Mouse (Mus musculus) neural tube, embryonic 11.5 days (tissue): ENCODE data around the gene Krt15. TPM values are rescaled to one million over a fixed set of nuclear protein-coding genes. Genes with fewer than 3 reads are reported as not detected.

Experiments
- ATAC-seq: fragments of 200-750 bp; cut with Nextera tagmentation; 2 replicates; pipeline ENCODE4 v1.8.0; 2017; ENCODE audit warnings: moderate number of reproducible peaks, mild to moderate bottlenecking, moderate TSS enrichment, moderate library complexity; ENCODE audit not compliant: insufficient read depth, low FRiP score, low TSS enrichment
- DNase-seq: peaks from one replicate; pipeline ENCODE4 v3.0.0-alpha.2; 2015; ENCODE audit warnings: low spot score
- H3K27ac ChIP-seq: fragments of 300-500 bp; sonication (generic); 2 replicates; pipeline ENCODE4 v1.5.1; 2014; ENCODE audit warnings: low read depth, mild to moderate bottlenecking, low read length
- H3K27me3 ChIP-seq: fragments of 300-500 bp; sonication (generic); 2 replicates; pipeline ENCODE4 v1.6.1; 2014; ENCODE audit warnings: mild to moderate bottlenecking, low read length, mixed read lengths; ENCODE audit not compliant: control insufficient read depth, insufficient read depth
- H3K36me3 ChIP-seq: fragments of 300-500 bp; sonication (generic); 2 replicates; pipeline ENCODE4 v1.6.1; 2014; ENCODE audit warnings: mild to moderate bottlenecking, low read length, moderate library complexity, mixed read lengths; ENCODE audit not compliant: control insufficient read depth, insufficient read depth
- H3K4me1 ChIP-seq: fragments of 300-500 bp; sonication (generic); 2 replicates; pipeline ENCODE4 v1.6.1; 2014; ENCODE audit warnings: low read length, mixed read lengths; ENCODE audit not compliant: control insufficient read depth, insufficient read depth
- H3K4me2 ChIP-seq: fragments of 300-500 bp; sonication (generic); 2 replicates; pipeline ENCODE4 v1.6.1; 2014; ENCODE audit warnings: low read depth, mild to moderate bottlenecking, moderate library complexity
- H3K4me3 ChIP-seq: fragments of 300-500 bp; sonication (generic); 2 replicates; pipeline ENCODE4 v1.5.1; 2014; ENCODE audit warnings: low read depth, low read length
- H3K9ac ChIP-seq: fragments of 300-500 bp; sonication (generic); 2 replicates; pipeline ENCODE4 v1.6.1; 2014; ENCODE audit warnings: mild to moderate bottlenecking, low read length
- H3K9me3 ChIP-seq: fragments of 300-500 bp; sonication (generic); 2 replicates; pipeline ENCODE4 v1.6.1; 2016; ENCODE audit warnings: low read length; ENCODE audit not compliant: control insufficient read depth
- WGBS: fragments of 180-500 bp; shearing (Covaris S2); extraction: QIAGEN DNeasy Blood & Tissue Kit; methylation state at CpG from one replicate; pipeline ENCODE4 v1.1.7; 2014; 5-methylcytosine and 5-hydroxymethylcytosine counted together
- polyA plus RNA-seq: library from polyadenylated mRNA; unstranded; fragments of >200 nt; fragmentation: Nextera tagmentation; extraction: Ambion mirVana; gene quantifications from 2 replicates; pipeline ENCODE4 v1.2.1, GENCODE M21; 2014

Krt15 gene
- polyA plus RNA-seq: 2.7 and 3.3 TPM in 2 replicates

- WGBS: 75% methylated on average over 7 of the region's 7 CpGs
- Histone ChIP-seq H3K36me3 (no peaks in the 10 kb centered on the region), H3K4me2 (no peak within 1 kb of the TSS), H3K4me1 (peaks cover 2% of the 10 kb centered on the region; the same call in 1 of the 2 replicates), H3K4me3 (no peak within 1 kb of the TSS), H3K9ac (no peak within 1 kb of the TSS), H3K9me3 (no peaks in the 10 kb centered on the region), H3K27ac (no peak within 1 kb of the TSS), H3K27me3 (no peaks in the 10 kb centered on the region)
- ATAC-seq (no peak), DNase-seq (no peak)
Observed at GRCm38 (mm10) chr11:100135731-100136130, at the start of gene Krt15. Gene Krt15 (minus strand): TSS chr11:100135928.

GRCm38 (mm10) chr11:100181725-100182124, 46.0 kb upstream of the Krt15 start:
- Histone ChIP-seq H3K4me3 (no peak overlapping the region), H3K27ac (no peak overlapping the region), H3K4me2 (no peak overlapping the region), H3K27me3 (no peaks in the 10 kb centered on the region), H3K9ac (no peak overlapping the region), H3K36me3 (no peaks in the 10 kb centered on the region), H3K4me1 (no peaks in the 10 kb centered on the region), H3K9me3 (no peaks in the 10 kb centered on the region)
- WGBS: 86% methylated on average over 7 of the region's 7 CpGs
- ATAC-seq: no peak
- DNase-seq: no peak

- no peak overlapping the region for H3K4me3 ChIP-seq
- DNase-seq: no peak
- no peak overlapping the region for H3K4me2 ChIP-seq
- H3K27me3 ChIP-seq: no peaks in the 10 kb centered on the region
- ATAC-seq: no peak
- H3K9me3 ChIP-seq: no peaks in the 10 kb centered on the region
- no peaks in the 10 kb centered on the region for H3K36me3 ChIP-seq
- H3K9ac ChIP-seq: no peak overlapping the region
- WGBS: 85% methylated on average over 3 of the region's 3 CpGs
- H3K27ac ChIP-seq: no peak overlapping the region
- H3K4me1 ChIP-seq: no peaks in the 10 kb centered on the region
Observed at GRCm38 (mm10) chr11:100179260-100179659, 43.5 kb upstream of the Krt15 start.

- Histone ChIP-seq H3K4me3 (no peak overlapping the region), H3K4me2 (no peak overlapping the region), H3K9me3 (no peaks in the 10 kb centered on the region), H3K27me3 (no peaks in the 10 kb centered on the region), H3K36me3 (no peaks in the 10 kb centered on the region), H3K9ac (no peak overlapping the region), H3K4me1 (no peaks in the 10 kb centered on the region), H3K27ac (no peak overlapping the region)
- ATAC-seq: no peak
- WGBS: 85% methylated on average over 5 of the region's 5 CpGs
- DNase-seq: no peak
Observed at GRCm38 (mm10) chr11:100178307-100178706, 42.6 kb upstream of the Krt15 start.

- H3K36me3 ChIP-seq: no peaks in the 10 kb centered on the region
- 59% methylated on average over 9 of the region's 9 CpGs for WGBS
- ATAC-seq: no peak
- no peaks in the 10 kb centered on the region for H3K27me3 ChIP-seq
- no peak overlapping the region for H3K4me2 ChIP-seq
- no peak for DNase-seq
- no peaks in the 10 kb centered on the region for H3K4me1 ChIP-seq
- H3K9me3 ChIP-seq: no peaks in the 10 kb centered on the region
- H3K27ac ChIP-seq: no peak overlapping the region
- H3K4me3 ChIP-seq: no peak overlapping the region
- H3K9ac ChIP-seq: no peak overlapping the region
Observed at GRCm38 (mm10) chr11:100176791-100177190, 41.1 kb upstream of the Krt15 start.

GRCm38 (mm10) chr11:100168765-100169762, 33.3 kb upstream of the Krt15 start:
- no peak overlapping the region for H3K4me2 ChIP-seq
- H3K27ac ChIP-seq: no peak overlapping the region
- 0 out of 2 replicates have a peak overlapping the region, but pooled peaks have one; percentile 47 for H3K9ac ChIP-seq
- WGBS: 34% methylated on average over 14 of the region's 14 CpGs
- ATAC-seq (no peak; the same call in 1 of the 2 replicates), DNase-seq (peak; percentile 84)
- H3K4me3 ChIP-seq: no peak overlapping the region
- H3K27me3 ChIP-seq: no peaks in the 10 kb centered on the region
- H3K4me1 ChIP-seq: no peaks in the 10 kb centered on the region
- H3K36me3 ChIP-seq: no peaks in the 10 kb centered on the region
- no peaks in the 10 kb centered on the region for H3K9me3 ChIP-seq

GRCm38 (mm10) chr11:100168071-100168470, 32.3 kb upstream of the Krt15 start:
- Histone ChIP-seq H3K27ac (no peak overlapping the region), H3K9me3 (no peaks in the 10 kb centered on the region), H3K36me3 (no peaks in the 10 kb centered on the region), H3K4me2 (no peak overlapping the region), H3K9ac (no peak overlapping the region), H3K4me3 (no peak overlapping the region), H3K27me3 (no peaks in the 10 kb centered on the region), H3K4me1 (no peaks in the 10 kb centered on the region)
- ATAC-seq: no peak
- 82% methylated on average over 8 of the region's 8 CpGs for WGBS
- no peak for DNase-seq

GRCm38 (mm10) chr11:100164392-100164791, 28.7 kb upstream of the Krt15 start:
- Histone ChIP-seq H3K27ac (no peak overlapping the region), H3K9ac (no peak overlapping the region), H3K4me1 (no peaks in the 10 kb centered on the region), H3K27me3 (no peaks in the 10 kb centered on the region), H3K9me3 (no peaks in the 10 kb centered on the region), H3K36me3 (no peaks in the 10 kb centered on the region), H3K4me3 (no peak overlapping the region), H3K4me2 (no peak overlapping the region)
- DNase-seq: no peak
- ATAC-seq: no peak
- WGBS: 62% methylated on average over 7 of the region's 7 CpGs
